Mouse (Mus musculus): ENCODE results near the gene Sgpp1. TPM values are rescaled to one million over a fixed set of nuclear protein-coding genes. Genes with fewer than 3 reads are reported as not detected.

Sgpp1 gene
- polyA plus RNA-seq, 1 experiment, result 64.9 TPM

- no peaks in the 10 kb centered on the region for H3K36me3 ChIP-seq (ENCODE audit: control insufficient read depth, insufficient read depth, low read length)
- peak overlapping the region; percentile 90 for H3K27ac ChIP-seq (ENCODE audit: control insufficient read depth, insufficient read depth, low read length)
- peak overlapping the region; percentile 58 for H3K4me3 ChIP-seq (ENCODE audit: control insufficient read depth, insufficient read depth, low read length)
- H3K4me1 ChIP-seq (replicated peaks; ENCODE audit: control insufficient read depth, insufficient read depth, low read length), result peaks cover 25% of the 10 kb centered on the region
- DNase-seq, result peak; percentile 45
- TF ChIP-seq CTCF (IDR thresholded peaks at IDR 0.05; ENCODE audit: borderline replicate concordance, control insufficient read depth, extremely low read depth, insufficient read depth, low read length, poor library complexity) (no peak), POLR2A (IDR thresholded peaks at IDR 0.05; ENCODE audit: control insufficient read depth, extremely low read depth, insufficient read depth, low read length, poor library complexity) (no peak)
- WGBS, result 17% methylated on average over 15 of the region's 15 CpGs
- no peaks in the 10 kb centered on the region for H3K27me3 ChIP-seq (ENCODE audit: control insufficient read depth, insufficient read depth, low read length)
Measured at GRCm38 (mm10) chr12:75727333-75728125, 8.0 kb downstream of the Sgpp1 start.

GRCm38 (mm10) chr12:75726349-75726861 lies 9.1 kb downstream of the Sgpp1 start:
- H3K36me3 ChIP-seq (ENCODE audit: control insufficient read depth, insufficient read depth, low read length), result peaks cover 3% of the 10 kb centered on the region; the same call in 1 of the 2 replicates
- H3K27ac ChIP-seq (ENCODE audit: control insufficient read depth, insufficient read depth, low read length), result peak overlapping the region; percentile 90
- no peaks in the 10 kb centered on the region for H3K27me3 ChIP-seq (ENCODE audit: control insufficient read depth, insufficient read depth, low read length)
- no peak for DNase-seq
- no peak overlapping the region for H3K4me3 ChIP-seq (ENCODE audit: control insufficient read depth, insufficient read depth, low read length)
- no peak for TF ChIP-seq POLR2A (IDR thresholded peaks at IDR 0.05; ENCODE audit: control insufficient read depth, extremely low read depth, insufficient read depth, low read length, poor library complexity)
- H3K4me1 ChIP-seq (replicated peaks; ENCODE audit: control insufficient read depth, insufficient read depth, low read length), result peaks cover 21% of the 10 kb centered on the region
- 9% methylated on average over 8 of the region's 8 CpGs for WGBS

- peaks cover 17% of the 10 kb centered on the region for H3K4me1 ChIP-seq (replicated peaks; ENCODE audit: control insufficient read depth, insufficient read depth, low read length)
- TF ChIP-seq CTCF (IDR thresholded peaks at IDR 0.05; ENCODE audit: borderline replicate concordance, control insufficient read depth, extremely low read depth, insufficient read depth, low read length, poor library complexity) (no peak), POLR2A (IDR thresholded peaks at IDR 0.05; ENCODE audit: control insufficient read depth, extremely low read depth, insufficient read depth, low read length, poor library complexity) (no peak)
- WGBS, result 90% methylated on average over 14 of the region's 14 CpGs
- H3K36me3 ChIP-seq (ENCODE audit: control insufficient read depth, insufficient read depth, low read length), result peaks cover 13% of the 10 kb centered on the region
- H3K27me3 ChIP-seq (ENCODE audit: control insufficient read depth, insufficient read depth, low read length), result no peaks in the 10 kb centered on the region
- H3K4me3 ChIP-seq (ENCODE audit: control insufficient read depth, insufficient read depth, low read length), result no peak overlapping the region
- DNase-seq, result no peak
- no peak overlapping the region for H3K27ac ChIP-seq (ENCODE audit: control insufficient read depth, insufficient read depth, low read length)
Measured at GRCm38 (mm10) chr12:75724621-75725324, 10.8 kb downstream of the Sgpp1 start.

GRCm38 (mm10) chr12:75723839-75724463 lies 11.6 kb downstream of the Sgpp1 start:
- no peak for DNase-seq
- TF ChIP-seq POLR2A (IDR thresholded peaks at IDR 0.05; ENCODE audit: control insufficient read depth, extremely low read depth, insufficient read depth, low read length, poor library complexity), result no peak
- TF ChIP-seq CTCF (IDR thresholded peaks at IDR 0.05; ENCODE audit: borderline replicate concordance, control insufficient read depth, extremely low read depth, insufficient read depth, low read length, poor library complexity), result no peak
- Histone ChIP-seq H3K27ac (ENCODE audit: control insufficient read depth, insufficient read depth, low read length) (no peak overlapping the region), H3K4me1 (replicated peaks; ENCODE audit: control insufficient read depth, insufficient read depth, low read length) (peaks cover 17% of the 10 kb centered on the region), H3K36me3 (ENCODE audit: control insufficient read depth, insufficient read depth, low read length) (peaks cover 13% of the 10 kb centered on the region), H3K4me3 (ENCODE audit: control insufficient read depth, insufficient read depth, low read length) (no peak overlapping the region), H3K27me3 (ENCODE audit: control insufficient read depth, insufficient read depth, low read length) (no peaks in the 10 kb centered on the region)
- 96% methylated on average over 11 of the region's 11 CpGs for WGBS

DNA sequence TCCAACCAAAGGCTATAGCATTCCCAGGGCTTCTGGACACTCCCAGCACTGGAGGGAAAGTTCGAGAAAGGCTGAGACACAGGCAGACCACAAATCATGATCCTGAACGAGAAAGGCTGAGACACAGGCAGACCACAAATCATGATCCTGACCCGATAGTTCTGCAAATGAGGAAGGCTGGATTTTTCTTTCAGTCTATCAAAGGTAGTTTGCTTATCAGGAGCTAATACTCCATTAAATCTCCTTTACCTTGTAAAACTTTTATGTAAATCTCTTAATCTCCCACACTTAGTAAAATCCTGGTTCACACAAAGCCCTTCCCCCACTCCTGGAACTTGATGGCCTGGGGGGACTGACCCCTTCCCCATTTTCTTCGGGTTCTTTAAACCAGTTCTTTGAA lies 13.6 kb downstream of the Sgpp1 start:
- H3K27me3 ChIP-seq (ENCODE audit: control insufficient read depth, insufficient read depth, low read length), result no peaks in the 10 kb centered on the region

DNA sequence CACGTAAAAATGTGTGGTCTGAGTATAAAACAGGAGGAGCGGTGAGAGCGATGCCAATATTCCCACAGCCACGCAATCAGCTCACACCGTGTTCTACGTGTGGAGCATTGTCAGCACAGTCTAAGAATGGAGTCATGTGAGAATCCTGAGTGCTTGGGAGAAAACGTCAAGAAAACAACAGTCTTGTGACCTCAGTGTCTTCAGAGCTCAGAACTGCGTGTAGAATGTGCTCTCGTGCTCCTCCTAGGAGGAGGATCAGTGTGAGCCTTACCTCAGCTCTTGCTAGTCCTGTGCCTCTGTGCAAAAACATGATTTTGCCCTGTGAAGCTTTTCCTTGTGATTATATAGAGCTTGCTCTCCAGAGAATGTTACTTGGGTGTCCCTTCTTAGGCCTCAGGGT lies 14.5 kb downstream of the Sgpp1 start:
- H3K27me3 ChIP-seq (ENCODE audit: control insufficient read depth, insufficient read depth, low read length), result no peaks in the 10 kb centered on the region
- H3K27ac ChIP-seq (ENCODE audit: control insufficient read depth, insufficient read depth, low read length), result no peak overlapping the region
- DNase-seq, result no peak
- no peak overlapping the region for H3K4me3 ChIP-seq (ENCODE audit: control insufficient read depth, insufficient read depth, low read length)
- peaks cover 10% of the 10 kb centered on the region for H3K4me1 ChIP-seq (replicated peaks; ENCODE audit: control insufficient read depth, insufficient read depth, low read length)
- TF ChIP-seq CTCF (IDR thresholded peaks at IDR 0.05; ENCODE audit: borderline replicate concordance, control insufficient read depth, extremely low read depth, insufficient read depth, low read length, poor library complexity) (no peak), POLR2A (IDR thresholded peaks at IDR 0.05; ENCODE audit: control insufficient read depth, extremely low read depth, insufficient read depth, low read length, poor library complexity) (no peak)
- WGBS, result 94% methylated on average over 9 of the region's 9 CpGs
- H3K36me3 ChIP-seq (ENCODE audit: control insufficient read depth, insufficient read depth, low read length), result peaks cover 20% of the 10 kb centered on the region

More for the DNA sequence above, 13.6 kb downstream of the Sgpp1 start:
- Histone ChIP-seq H3K4me3 (ENCODE audit: control insufficient read depth, insufficient read depth, low read length) (no peak overlapping the region), H3K36me3 (ENCODE audit: control insufficient read depth, insufficient read depth, low read length) (peaks cover 13% of the 10 kb centered on the region), H3K27ac (ENCODE audit: control insufficient read depth, insufficient read depth, low read length) (no peak overlapping the region), H3K4me1 (replicated peaks; ENCODE audit: control insufficient read depth, insufficient read depth, low read length) (peaks cover 13% of the 10 kb centered on the region)
- TF ChIP-seq CTCF (IDR thresholded peaks at IDR 0.05; ENCODE audit: borderline replicate concordance, control insufficient read depth, extremely low read depth, insufficient read depth, low read length, poor library complexity) (no peak), POLR2A (IDR thresholded peaks at IDR 0.05; ENCODE audit: control insufficient read depth, extremely low read depth, insufficient read depth, low read length, poor library complexity) (no peak)
- no peak for DNase-seq
- WGBS, result 44% methylated on average over 4 of the region's 4 CpGs
